Mouse (Mus musculus): ENCODE results near the gene Dnph1.

GRCm38 (mm10) chr17:46467830-46468229 is 28.7 kb upstream of the Dnph1 start:
- TF ChIP-seq CTCF (IDR thresholded peaks at IDR 0.05; ENCODE audit: control insufficient read depth, insufficient read depth, insufficient replicate concordance, low read depth, low read length), result no peak
- no peak for TF ChIP-seq POLR2A (IDR thresholded peaks at IDR 0.05; ENCODE audit: control insufficient read depth, low read depth, low read length)

Measured in testis, adult 2 months (tissue).